Mouse (Mus musculus) liver, embryonic 12.5 days (tissue): ENCODE data around the gene Mettl16. TPM values are rescaled to one million over a fixed set of nuclear protein-coding genes. Genes with fewer than 3 reads are reported as not detected.
"Not testable (repeated sequence)": the region's sequence is repeated elsewhere in the genome, so short reads cannot be mapped to it uniquely, and the experiment has no call there.

Source experiments
- ATAC-seq: fragments of 200-750 bp; cut with Nextera tagmentation; 2 replicates; pipeline ENCODE4 v1.8.0; 2017; ENCODE audit warnings: moderate number of reproducible peaks, mild to moderate bottlenecking, moderate library complexity
- H3K27ac ChIP-seq: fragments of 300-500 bp; sonication (generic); 2 replicates; pipeline ENCODE4 v1.5.1; 2016; ENCODE audit warnings: mild to moderate bottlenecking
- H3K27me3 ChIP-seq: fragments of 300-500 bp; sonication (generic); replicated peaks from 2 replicates; pipeline ENCODE4 v1.6.1; 2016; ENCODE audit warnings: mild to moderate bottlenecking, moderate library complexity
- H3K36me3 ChIP-seq: fragments of 300-500 bp; sonication (generic); 2 replicates; pipeline ENCODE4 v1.6.1; 2016; ENCODE audit warnings: mild to moderate bottlenecking, moderate library complexity
- H3K4me1 ChIP-seq: fragments of 300-500 bp; sonication (generic); 2 replicates; pipeline ENCODE4 v1.6.1; 2016
- H3K4me2 ChIP-seq: fragments of 300-500 bp; sonication (generic); 2 replicates; pipeline ENCODE4 v1.6.1; 2016; ENCODE audit warnings: mild to moderate bottlenecking, moderate library complexity
- H3K4me3 ChIP-seq: fragments of 300-500 bp; sonication (generic); 2 replicates; pipeline ENCODE4 v1.5.1; 2016; ENCODE audit warnings: mild to moderate bottlenecking, moderate library complexity
- H3K9ac ChIP-seq: fragments of 300-500 bp; sonication (generic); 2 replicates; pipeline ENCODE4 v1.6.1; 2016; ENCODE audit warnings: mild to moderate bottlenecking, moderate library complexity
- H3K9me3 ChIP-seq: fragments of 300-500 bp; sonication (generic); replicated peaks from 2 replicates; pipeline ENCODE4 v1.6.1; 2016; ENCODE audit warnings: mild to moderate bottlenecking, moderate library complexity
- WGBS: fragments of 180-500 bp; shearing (Covaris S2); methylation state at CpG from one replicate; pipeline ENCODE4 v1.1.7; 2016; ENCODE audit not compliant: insufficient replicate concordance; 5-methylcytosine and 5-hydroxymethylcytosine counted together
- polyA plus RNA-seq: library from polyadenylated mRNA; unstranded; fragments of >200 nt; fragmentation: Nextera tagmentation; extraction: Ambion mirVana; gene quantifications from 2 replicates; pipeline ENCODE4 v1.2.1, GENCODE M21; 2016

Mettl16 gene
- polyA plus RNA-seq, 1 experiment from 2014 or later: 46.6 TPM

DNA sequence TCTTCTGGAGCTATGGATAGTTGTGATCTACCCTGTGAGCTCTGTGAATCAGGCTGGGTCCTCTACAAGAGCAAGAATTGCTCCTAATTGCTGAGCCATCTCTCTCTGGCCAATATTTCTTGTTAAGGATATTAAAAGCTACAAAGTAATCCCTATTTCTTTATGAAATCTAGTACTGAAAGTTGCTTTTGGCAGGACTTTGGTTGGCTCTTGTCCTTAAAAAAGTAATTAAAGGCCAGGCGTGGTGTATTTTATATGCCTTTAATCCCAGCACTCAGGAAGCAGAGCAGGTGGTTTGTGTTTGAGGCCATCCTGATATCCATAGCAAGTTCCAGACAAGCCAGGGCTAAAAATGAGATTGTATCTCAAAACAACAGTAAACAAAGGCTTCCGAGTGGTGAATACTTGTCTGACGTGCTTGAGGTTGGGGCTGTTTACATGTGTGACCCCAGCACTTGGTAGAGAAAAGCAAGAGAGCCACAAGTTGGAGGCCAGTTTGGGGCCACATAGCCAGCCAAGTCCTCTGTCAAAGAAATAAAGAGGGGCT lies 33.5 kb downstream of the Mettl16 start:
- no peak overlapping the region for H3K4me2 ChIP-seq
- H3K4me3 ChIP-seq: no peak overlapping the region
- no peak for ATAC-seq
- no peak overlapping the region for H3K9ac ChIP-seq
- H3K27me3 ChIP-seq: no peaks in the 10 kb centered on the region
- H3K27ac ChIP-seq: no peak overlapping the region
- WGBS: 73% methylated on average over 3 of the region's 3 CpGs
- H3K4me1 ChIP-seq: no peaks in the 10 kb centered on the region
- H3K9me3 ChIP-seq: no peaks in the 10 kb centered on the region
- H3K36me3 ChIP-seq: peaks cover 86% of the 10 kb centered on the region

DNA sequence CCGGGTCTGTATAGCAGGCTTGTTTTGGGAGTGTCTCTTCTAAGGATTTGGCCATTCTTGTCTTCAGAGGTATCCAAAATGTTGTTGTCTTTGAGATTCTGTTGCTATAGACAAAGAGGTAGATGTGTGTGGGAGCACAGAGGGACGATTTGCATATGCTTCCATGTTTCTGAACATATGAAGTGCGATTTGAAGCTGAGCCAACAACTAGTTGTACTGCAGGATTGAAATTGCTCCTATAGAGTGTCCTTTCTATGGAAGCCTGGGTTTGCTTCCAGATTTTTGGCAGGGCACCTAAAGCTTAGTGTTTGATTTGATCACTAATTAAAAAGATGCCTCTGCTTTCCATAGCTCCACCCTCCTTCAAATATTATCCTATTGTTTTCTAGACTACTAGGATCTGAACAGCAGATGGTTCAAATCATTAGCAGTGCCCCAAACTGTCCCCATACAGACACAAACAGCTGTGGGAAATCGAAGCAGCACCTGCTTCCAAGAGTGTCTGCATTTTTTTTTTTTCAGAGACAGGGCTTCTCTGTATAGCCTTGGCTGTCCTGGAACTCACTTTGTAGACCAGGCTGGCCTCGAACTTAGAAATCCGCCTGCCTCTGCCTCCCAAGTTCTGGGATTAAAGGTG lies 36.7 kb downstream of the Mettl16 start:
- Histone ChIP-seq H3K4me3 (no peak overlapping the region), H3K9me3 (no peaks in the 10 kb centered on the region), H3K4me2 (no peak overlapping the region), H3K27ac (no peak overlapping the region), H3K4me1 (peaks cover 8% of the 10 kb centered on the region), H3K36me3 (peaks cover 81% of the 10 kb centered on the region), H3K9ac (no peak overlapping the region), H3K27me3 (no peaks in the 10 kb centered on the region)
- WGBS: 85% methylated on average over 6 of the region's 6 CpGs
- no peak for ATAC-seq

DNA sequence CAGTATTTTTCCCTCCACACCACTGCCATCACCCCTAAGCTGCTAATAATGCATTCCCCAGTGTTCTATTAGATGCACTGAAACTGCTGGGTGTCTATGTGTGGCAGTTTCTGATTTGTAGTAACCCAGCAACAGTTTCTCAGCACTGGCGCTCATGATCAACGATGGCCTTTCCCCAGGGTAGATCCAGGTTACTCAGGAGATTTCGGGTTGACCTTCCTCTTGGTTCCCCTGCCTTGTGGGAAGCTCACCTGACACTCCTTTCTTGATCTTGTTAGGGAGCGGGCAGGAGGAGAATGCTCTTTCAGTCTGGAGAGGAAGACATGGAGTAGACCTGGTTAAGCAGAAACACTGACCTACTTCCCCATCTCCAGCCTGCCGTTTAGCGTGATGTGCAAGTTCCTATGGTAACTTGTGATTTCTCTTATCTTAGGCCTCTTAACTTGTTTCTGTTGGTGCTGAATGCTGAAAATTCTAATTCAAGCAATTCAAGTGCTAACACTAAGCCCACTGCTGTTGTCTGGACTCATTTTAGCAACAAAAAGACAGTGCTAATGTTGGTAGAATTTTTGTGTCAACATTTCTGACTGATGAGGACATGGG lies 37.7 kb downstream of the Mettl16 start:
- H3K27ac ChIP-seq: no peak overlapping the region
- no peak overlapping the region for H3K4me3 ChIP-seq
- no peaks in the 10 kb centered on the region for H3K27me3 ChIP-seq
- no peaks in the 10 kb centered on the region for H3K9me3 ChIP-seq
- H3K4me2 ChIP-seq: no peak overlapping the region
- no peak overlapping the region for H3K9ac ChIP-seq
- ATAC-seq: no peak
- H3K4me1 ChIP-seq: peaks cover 8% of the 10 kb centered on the region
- WGBS: 76% methylated on average over 6 of the region's 6 CpGs
- peaks cover 81% of the 10 kb centered on the region for H3K36me3 ChIP-seq

DNA sequence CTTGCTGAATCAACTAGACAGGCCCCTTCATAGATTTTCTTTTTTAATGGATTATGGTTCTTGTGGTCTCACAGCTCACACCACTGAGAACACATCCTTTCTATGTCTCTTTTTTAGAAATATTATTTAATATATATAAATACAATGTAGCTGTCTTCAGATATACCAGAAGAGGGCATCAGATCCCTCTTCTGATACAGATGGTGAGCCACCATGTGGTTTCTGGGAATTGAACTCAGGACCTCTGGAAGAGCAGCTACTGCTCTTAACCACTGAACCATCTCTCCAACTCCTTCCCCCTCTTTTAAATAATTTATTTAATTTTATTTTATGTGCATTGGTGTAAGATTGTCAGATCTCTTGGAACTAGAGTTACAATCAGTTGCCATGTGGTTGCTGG lies 39.5 kb downstream of the Mettl16 start:
- ATAC-seq: no peak

DNA sequence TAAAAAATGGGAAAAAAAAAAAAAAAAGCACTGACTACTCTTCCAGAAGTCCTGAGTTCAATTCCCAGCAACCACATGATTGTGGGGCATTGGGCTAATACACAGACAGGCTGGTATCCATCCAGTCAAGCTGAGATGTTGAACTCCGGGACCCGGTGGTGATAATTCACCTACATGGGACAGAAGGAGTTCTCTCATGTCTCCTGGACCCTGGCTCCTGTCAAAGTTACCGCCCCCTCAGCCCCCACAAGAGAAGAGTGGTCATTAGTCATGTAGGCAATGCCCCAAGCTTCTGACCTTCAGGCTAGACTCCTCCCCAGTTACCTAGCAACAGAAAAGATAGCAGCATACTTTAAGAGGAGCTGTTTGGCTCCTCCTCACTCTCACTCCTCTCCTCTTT lies 40.4 kb downstream of the Mettl16 start:
- H3K27ac ChIP-seq, H3K4me2 ChIP-seq, H3K27me3 ChIP-seq, H3K9ac ChIP-seq, H3K9me3 ChIP-seq, H3K4me3 ChIP-seq, H3K4me1 ChIP-seq: not testable (repeated sequence)
- 65% methylated on average over 3 of the region's 3 CpGs for WGBS
- H3K36me3 ChIP-seq: peaks cover 75% of the 10 kb centered on the region
- ATAC-seq: 0 out of 2 replicates have a peak, but pooled peaks have one; percentile 35

More for the DNA sequence above, 39.5 kb downstream of the Mettl16 start:
- H3K36me3 ChIP-seq: peaks cover 81% of the 10 kb centered on the region
- no peaks in the 10 kb centered on the region for H3K9me3 ChIP-seq
- H3K4me2 ChIP-seq: no peak overlapping the region
- peaks cover 8% of the 10 kb centered on the region for H3K4me1 ChIP-seq
- H3K9ac ChIP-seq: no peak overlapping the region
- no peaks in the 10 kb centered on the region for H3K27me3 ChIP-seq
- no peak overlapping the region for H3K4me3 ChIP-seq
- no peak overlapping the region for H3K27ac ChIP-seq

DNA sequence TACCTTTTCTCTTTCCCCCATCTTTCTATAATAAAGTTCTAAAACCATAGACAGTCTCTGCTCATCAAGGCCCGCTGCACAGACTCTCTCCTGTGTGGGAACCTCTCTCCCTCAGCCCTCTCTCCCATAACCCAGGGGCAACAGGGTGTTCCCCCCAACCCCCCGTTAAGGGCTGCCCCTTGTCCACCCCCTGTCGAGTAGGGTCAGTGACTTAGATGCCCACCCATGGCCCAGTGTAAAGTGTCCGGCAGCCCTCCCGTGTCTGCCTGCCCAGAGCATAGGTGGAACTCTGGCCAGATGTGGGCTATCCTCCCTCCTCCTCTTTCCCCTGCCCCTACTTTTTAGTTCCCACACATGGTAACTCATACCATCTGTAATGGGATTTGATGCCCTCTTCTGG lies 40.9 kb downstream of the Mettl16 start:
- Histone ChIP-seq H3K4me3 (no peak overlapping the region), H3K9me3 (no peaks in the 10 kb centered on the region), H3K4me2 (no peak overlapping the region), H3K36me3 (peaks cover 75% of the 10 kb centered on the region), H3K27ac (peak overlapping the region; percentile 7; the same call in 1 of the 2 replicates), H3K27me3 (no peaks in the 10 kb centered on the region), H3K4me1 (peaks cover 8% of the 10 kb centered on the region), H3K9ac (no peak overlapping the region)
- WGBS: 83% methylated on average over 5 of the region's 5 CpGs
- ATAC-seq: no peak

DNA sequence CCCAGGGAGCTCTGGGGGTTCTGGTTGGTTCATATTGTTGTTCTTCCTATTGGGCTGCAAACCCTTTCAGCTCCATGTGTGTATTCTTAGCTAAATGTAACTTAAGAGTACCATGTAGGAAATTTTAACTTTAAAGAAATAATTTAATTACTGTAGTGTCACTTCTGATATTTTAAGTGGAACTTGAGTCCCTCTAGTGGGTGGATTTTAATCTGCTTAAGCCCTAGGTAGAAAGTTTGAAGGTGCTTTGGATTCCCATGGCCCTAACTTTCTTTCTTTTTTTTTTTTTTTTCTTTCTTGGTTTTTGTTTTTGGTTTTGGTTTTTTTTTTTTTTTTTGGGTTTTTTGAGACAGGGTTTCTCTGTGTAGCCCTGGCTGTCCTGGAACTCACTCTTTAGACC lies 45.2 kb downstream of the Mettl16 start:
- Histone ChIP-seq H3K36me3 (peaks cover 73% of the 10 kb centered on the region), H3K27ac (no peak overlapping the region), H3K27me3 (no peaks in the 10 kb centered on the region), H3K4me3 (no peak overlapping the region), H3K9me3 (no peaks in the 10 kb centered on the region), H3K4me1 (peaks cover 8% of the 10 kb centered on the region), H3K9ac (no peak overlapping the region), H3K4me2 (no peak overlapping the region)
- no peak for ATAC-seq

DNA sequence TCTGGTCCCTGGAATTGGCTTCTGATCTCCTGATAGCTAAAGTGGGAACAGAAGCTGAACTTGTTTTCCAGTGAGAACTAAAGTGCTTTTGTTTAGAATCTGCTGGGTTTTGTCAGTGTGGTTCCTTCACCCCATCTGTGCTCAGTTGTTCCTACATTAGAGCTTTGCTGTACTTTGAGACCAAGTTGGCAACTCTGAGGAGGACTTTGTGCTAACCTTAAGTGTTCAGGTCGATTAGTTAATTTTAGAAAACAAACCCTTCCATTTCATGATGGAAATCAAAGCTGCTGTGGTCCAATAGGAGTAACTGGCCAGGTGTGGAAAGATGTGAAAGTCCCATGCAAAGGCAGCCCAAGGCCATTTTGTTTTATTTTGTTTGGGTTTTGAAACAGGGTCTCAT lies 50.3 kb downstream of the Mettl16 start:
- peaks cover 8% of the 10 kb centered on the region for H3K4me1 ChIP-seq
- H3K27me3 ChIP-seq: no peaks in the 10 kb centered on the region
- no peak overlapping the region for H3K27ac ChIP-seq
- H3K9me3 ChIP-seq: no peaks in the 10 kb centered on the region
- peaks cover 46% of the 10 kb centered on the region for H3K36me3 ChIP-seq
- no peak for ATAC-seq
- no peak overlapping the region for H3K9ac ChIP-seq
- WGBS: 56% methylated on average over 1 of the region's 1 CpGs
- H3K4me2 ChIP-seq: no peak overlapping the region
- H3K4me3 ChIP-seq: no peak overlapping the region

DNA sequence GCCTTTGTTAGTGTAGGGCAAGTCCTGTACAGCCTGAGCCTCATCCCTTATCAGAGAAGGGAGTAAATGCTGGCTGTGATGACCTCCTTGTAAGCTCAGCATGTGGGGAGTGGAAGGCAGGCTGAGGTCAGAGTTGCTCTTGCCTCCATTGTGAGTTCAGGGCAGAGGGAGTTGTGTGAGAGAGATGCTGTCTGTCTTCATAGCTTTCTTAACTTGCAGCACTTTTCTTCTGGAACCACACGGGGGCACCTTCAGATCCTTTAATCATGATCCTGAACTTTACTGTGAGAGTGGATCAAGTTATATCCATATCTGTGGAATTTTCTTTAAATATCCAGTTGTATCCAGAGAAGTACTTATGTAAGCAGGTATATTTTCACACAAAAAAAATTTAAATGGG lies 50.8 kb downstream of the Mettl16 start:
- Histone ChIP-seq H3K9ac (no peak overlapping the region), H3K27ac (no peak overlapping the region), H3K4me3 (no peak overlapping the region), H3K27me3 (no peaks in the 10 kb centered on the region), H3K4me2 (no peak overlapping the region), H3K9me3 (no peaks in the 10 kb centered on the region), H3K36me3 (peaks cover 41% of the 10 kb centered on the region), H3K4me1 (peaks cover 14% of the 10 kb centered on the region)
- ATAC-seq: no peak
- 52% methylated on average over 1 of the region's 1 CpGs for WGBS

DNA sequence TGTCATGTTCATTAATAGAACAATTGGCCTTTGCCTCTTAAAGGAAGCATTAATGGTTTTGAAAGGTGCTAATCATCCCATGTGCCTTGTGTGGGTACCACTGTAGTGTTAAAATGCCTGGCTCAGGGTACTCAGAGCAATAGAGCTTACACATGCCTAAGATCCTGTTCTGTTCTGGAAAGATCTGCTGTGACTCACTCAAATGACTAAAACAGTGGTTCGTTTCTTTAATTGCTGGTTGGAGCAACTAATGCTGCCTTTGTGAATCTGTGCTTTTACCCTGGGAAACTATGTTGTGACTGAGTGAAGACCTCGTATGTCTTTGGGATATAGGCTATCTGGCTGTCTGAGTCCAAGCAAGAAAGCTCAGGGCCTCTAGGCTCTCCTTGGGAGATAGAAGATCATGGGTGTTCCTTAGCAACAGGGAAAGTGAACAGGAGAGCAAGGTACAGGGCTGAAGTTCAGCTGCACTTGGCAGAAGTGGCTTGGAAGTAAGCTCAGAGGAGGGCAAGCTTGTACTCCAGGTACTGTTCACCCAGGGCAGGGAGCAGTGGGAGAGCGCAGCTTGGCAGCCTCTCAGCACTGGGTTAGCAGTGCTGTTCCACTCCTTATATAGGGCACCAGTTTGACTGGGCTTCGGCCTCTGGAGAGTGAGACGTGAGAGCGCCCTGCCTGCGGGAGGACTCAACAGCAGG lies 52.3 kb downstream of the Mettl16 start:
- Histone ChIP-seq H3K27me3 (no peaks in the 10 kb centered on the region), H3K9ac (no peak overlapping the region; the same call in 1 of the 2 replicates), H3K4me2 (no peak overlapping the region), H3K4me3 (no peak overlapping the region), H3K27ac (no peak overlapping the region), H3K36me3 (peaks cover 27% of the 10 kb centered on the region), H3K4me1 (peaks cover 28% of the 10 kb centered on the region), H3K9me3 (no peaks in the 10 kb centered on the region)
- 81% methylated on average over 7 of the region's 7 CpGs for WGBS
- ATAC-seq: no peak

DNA sequence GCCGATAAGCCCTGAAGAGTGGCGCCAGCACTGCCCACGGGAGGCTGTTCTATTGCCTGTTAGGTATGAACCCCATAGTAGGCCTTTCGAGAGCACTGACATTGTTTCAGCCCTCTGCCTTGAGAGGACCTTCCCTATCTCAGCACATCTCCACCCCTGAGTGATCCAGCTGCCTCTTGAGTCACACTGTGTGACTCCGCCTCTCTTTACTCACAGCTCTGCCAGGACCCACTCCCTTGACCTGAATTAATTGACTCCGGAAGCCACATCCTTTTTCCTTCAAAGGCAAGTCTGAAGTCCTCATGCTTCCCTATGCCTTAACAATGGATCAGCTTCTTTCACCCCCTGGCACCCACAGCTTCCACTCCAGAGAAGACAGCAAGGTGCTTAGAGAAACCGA lies 55.5 kb downstream of the Mettl16 start:
- no peak overlapping the region for H3K9ac ChIP-seq
- H3K27me3 ChIP-seq: no peaks in the 10 kb centered on the region
- 43% methylated on average over 7 of the region's 7 CpGs for WGBS
- no peak for ATAC-seq
- peaks cover 8% of the 10 kb centered on the region; the same call in 1 of the 2 replicates for H3K36me3 ChIP-seq
- 0 out of 2 replicates have a peak overlapping the region, but pooled peaks have one; percentile 10 for H3K4me2 ChIP-seq
- no peaks in the 10 kb centered on the region for H3K9me3 ChIP-seq
- no peak overlapping the region for H3K27ac ChIP-seq
- H3K4me1 ChIP-seq: peaks cover 55% of the 10 kb centered on the region
- no peak overlapping the region for H3K4me3 ChIP-seq

DNA sequence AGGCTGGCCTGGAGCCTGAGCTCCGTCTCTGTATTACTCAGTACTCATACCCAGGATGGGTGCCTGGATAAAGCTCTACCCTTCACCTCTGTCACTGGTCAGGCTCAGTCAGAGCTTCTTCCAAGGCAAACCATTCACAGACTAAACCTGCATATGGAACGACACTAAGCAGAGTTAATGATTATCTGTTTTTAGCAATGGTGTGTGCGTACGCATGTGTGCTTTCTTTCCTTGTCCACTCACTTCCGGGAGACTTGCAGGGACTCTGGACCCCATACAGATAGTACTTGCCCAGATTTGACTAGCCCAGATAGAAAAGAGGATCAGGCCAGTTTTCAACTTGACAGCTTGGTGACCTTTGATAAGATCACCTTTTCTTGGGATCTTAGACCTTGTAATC lies 56.1 kb downstream of the Mettl16 start:
- Histone ChIP-seq H3K9ac (no peak overlapping the region), H3K9me3 (no peaks in the 10 kb centered on the region), H3K4me1 (peaks cover 61% of the 10 kb centered on the region), H3K27ac (no peak overlapping the region; the same call in 1 of the 2 replicates), H3K4me2 (no peak overlapping the region), H3K36me3 (peaks cover 8% of the 10 kb centered on the region; the same call in 1 of the 2 replicates), H3K4me3 (no peak overlapping the region), H3K27me3 (no peaks in the 10 kb centered on the region)
- 68% methylated on average over 5 of the region's 5 CpGs for whole genome bisulfite sequencing
- no peak for ATAC-seq
